Mouse (Mus musculus) layer of hippocampus, adult 18-20 months (tissue): Measurements from ENCODE around the gene 1190005I06Rik. TPM values are rescaled to one million over a fixed set of nuclear protein-coding genes. Genes with fewer than 3 reads are reported as not detected.

ENCODE experiments used
- total RNA-seq, 2 experiments: library from RNA; stranded (reverse); gene quantifications; 2 replicates each; pipeline ENCODE4 v1.2.3; 2021

The 1190005I06Rik gene
- total RNA-seq, 2 experiments from 2014 or later, result 17.4 to 17.6 TPM

Other genes with a start within 250 kb of the 1190005I06Rik start
- gene Gins2, start 58.3 kb downstream of the 1190005I06Rik start, total RNA-seq, result 1 to 10 TPM; 3.5 to 4.2 TPM
- gene Gm27021, start 20.4 kb upstream of the 1190005I06Rik start, total RNA-seq, result 1 to 10 TPM; 1.4 to 2.0 TPM
- 1,000 to 10,000 TPM; 1,117 to 1,130 TPM for gene Cox4i1, start 20.6 kb upstream of the 1190005I06Rik start, total RNA-seq
- 10 to 100 TPM; 74.7 to 96.9 TPM for gene Emc8, start 20.9 kb upstream of the 1190005I06Rik start, total RNA-seq
- 1 to 10 TPM; 3.7 to 4.6 TPM for gene Irf8, start 88.7 kb upstream of the 1190005I06Rik start, total RNA-seq